In the genomic region with DNA sequence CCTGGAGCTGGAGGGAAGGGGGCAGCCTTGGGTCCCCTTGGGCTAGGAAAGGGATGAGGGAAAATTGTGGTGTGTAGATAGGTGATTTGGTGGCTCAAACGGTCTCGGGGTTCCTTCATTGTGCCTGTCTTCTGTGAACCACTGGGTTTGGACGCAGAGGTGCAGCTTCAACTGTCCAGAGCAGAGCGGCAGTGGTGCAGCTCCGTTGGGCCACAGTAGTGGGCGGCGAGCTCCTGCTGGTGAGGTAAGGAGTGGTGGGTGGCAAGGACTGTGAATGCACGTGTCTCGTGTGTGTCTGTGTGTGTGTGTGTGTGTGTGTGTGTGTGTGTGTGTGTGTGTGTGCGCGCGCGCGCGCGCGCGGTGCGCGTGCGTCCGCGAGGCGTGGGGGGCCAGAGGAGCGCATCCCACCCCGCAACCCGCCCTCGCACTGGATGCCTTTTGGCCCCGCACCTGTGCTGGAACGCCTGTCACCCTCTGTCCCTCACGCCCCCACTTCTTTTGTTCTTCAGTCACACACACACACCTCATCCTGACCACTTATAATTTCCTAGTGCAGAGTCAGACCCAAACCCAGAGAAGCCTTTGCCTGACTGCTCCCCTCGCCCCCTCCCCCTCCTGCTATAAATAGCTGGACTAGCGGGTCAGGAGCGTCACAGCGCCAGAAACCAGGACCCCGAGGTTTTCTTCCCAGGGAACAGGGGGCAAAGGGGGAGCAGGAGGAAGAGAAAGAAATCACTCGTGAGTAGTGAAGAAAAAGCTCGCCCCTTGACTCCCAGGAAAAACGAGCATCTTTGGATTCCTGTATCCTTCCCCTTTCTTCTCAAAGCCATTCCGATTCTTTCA, we compare ENCODE assay signal across 8 mouse cellular contexts. TPM values are rescaled to one million over a fixed set of nuclear protein-coding genes. Genes with fewer than 3 reads are reported as not detected.
DNase-seq lines count a peak whose midpoint lies in the region; ATAC-seq and TF ChIP-seq lines count a peak whose summit lies in the region.

No protein-coding gene starts in this region.

- H3K27me3 ChIP-seq in lung, postnatal 0 days (replicated peaks; ENCODE audit: insufficient read depth, low read length): no peaks in the 10 kb centered on the region

- no peak for ATAC-seq in lung, postnatal 0 days

- WGBS in lung, postnatal 0 days: under 1% methylated on average over 23 of the region's 40 CpGs

- no peak overlapping the region for H3K9ac ChIP-seq in lung, postnatal 0 days (replicated peaks; ENCODE audit: low read depth)

- peak overlapping the region; percentile 57 for H3K4me2 ChIP-seq in lung, postnatal 0 days (replicated peaks; ENCODE audit: low read depth, low read length)

- intact Hi-C loops in left cerebral cortex, postnatal 4 days (cut with DNase I): loop anchor here (2.0 to 10.0 kb wide), 5 partner anchors 239 to 1635 kb away; no protein-coding TSS in a partner anchor

- peak; percentile 5 for DNase-seq in lung, postnatal 0 days (ENCODE audit: low spot score)
- DNase-seq in lung, adult 18-20 months: no peak
- DNase-seq in embryo, embryonic 11 days: peak; percentile 60
- DNase-seq in heart, postnatal 4 days: peak; percentile 24
- peak; percentile 68 for DNase-seq in left cerebral cortex, postnatal 4 days
- DNase-seq in retina, embryonic 14.5 days (ENCODE audit: low spot score): peak; percentile 61
- DNase-seq in gastrocnemius, postnatal 10 days: no peak
- DNase-seq in kidney, adult 8-10 months: no peak

- H3K4me1 ChIP-seq in lung, postnatal 0 days (ENCODE audit: insufficient read depth, low read depth, low read length): no peaks in the 10 kb centered on the region

- no peaks in the 10 kb centered on the region for H3K9me3 ChIP-seq in lung, postnatal 0 days (ENCODE audit: low read length)

- H3K4me3 ChIP-seq in lung, postnatal 0 days (ENCODE audit: low read depth, low read length): peak overlapping the region; percentile 38

- no peak for TF ChIP-seq CTCF in lung, postnatal 0 days (IDR thresholded peaks at IDR 0.05)

- no peaks in the 10 kb centered on the region for H3K36me3 ChIP-seq in lung, postnatal 0 days (ENCODE audit: insufficient read depth, low read length)

- H3K27ac ChIP-seq in lung, postnatal 0 days (ENCODE audit: low read length): no peak overlapping the region

- TF ChIP-seq EP300 in lung, postnatal 0 days (IDR thresholded peaks at IDR 0.05): no peak

RNA-seq across cellular contexts. Expression of gene Gabrb2, which starts 0.5 kb away (rescaled TPM):
- polyA plus RNA-seq in lung, postnatal 0 days (2015; fragmentation: Nextera tagmentation; extraction: Ambion mirVana): 0.20 and 0.25 TPM in 2 replicates
- total RNA-seq in heart, postnatal 4 days (2021): under 1 TPM; 0.86 to 0.99 TPM
- total RNA-seq in left cerebral cortex, postnatal 4 days (2021): 100 to 1,000 TPM; 122 to 131 TPM
- total RNA-seq in gastrocnemius, postnatal 10 days (2021): 1 to 10 TPM; 1.3 to 1.5 TPM

Comparison
In these comparisons a context has a peak if more than half of its experiments do, and no peak if none do; other contexts are left out.
1. DNase-seq: peak in lung, postnatal 0 days (single experiment), embryo, embryonic 11 days (single experiment), heart, postnatal 4 days (single experiment), left cerebral cortex, postnatal 4 days (single experiment) and retina, embryonic 14.5 days (single experiment); none in lung, adult 18-20 months (0 of 2), gastrocnemius, postnatal 10 days (single experiment) and kidney, adult 8-10 months (0 of 2).
2. RNA of gene Gabrb2, which starts 0.5 kb away (total RNA-seq): 122 to 131 TPM in left cerebral cortex, postnatal 4 days; 1.3 to 1.5 TPM in gastrocnemius, postnatal 10 days and 0.86 to 0.99 TPM in heart, postnatal 4 days; every median in the first group is over 10 times any median in the second.